Mouse (Mus musculus): Measurements from ENCODE around the gene Vmn1r5. TPM values are rescaled to one million over a fixed set of nuclear protein-coding genes. Genes with fewer than 3 reads are reported as not detected.
"Not testable (repeated sequence)": the region's sequence is repeated elsewhere in the genome, so short reads cannot be mapped to it uniquely, and the experiment has no call there.

Gene Vmn1r5
- not detected in 2 replicates for polyA plus RNA-seq (2011; ENCODE audit: insufficient read depth, insufficient read length, low replicate concordance, missing spikeins)

DNA sequence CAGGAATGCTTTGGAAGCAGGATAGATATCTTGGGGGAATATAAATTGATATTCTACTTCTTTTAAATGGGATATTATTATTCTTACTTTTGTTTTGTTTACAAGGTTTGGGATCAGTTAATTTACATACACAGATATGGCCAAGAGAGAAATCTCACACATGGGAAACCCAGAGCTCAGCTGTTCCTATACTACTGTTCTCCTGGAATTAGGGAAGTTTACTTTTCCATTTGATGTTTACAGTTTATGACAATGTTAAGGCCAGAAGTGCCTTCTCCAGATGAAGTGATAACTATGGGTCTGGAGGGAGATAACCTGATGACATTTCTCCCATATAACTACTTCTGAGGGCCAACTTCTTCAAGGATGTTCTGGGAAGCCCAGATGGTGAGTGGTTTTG is at the start of gene Vmn1r5:
Gene Vmn1r5 (plus strand): TSS at position 301 of the 400 bp plus-strand sequence.
- Histone ChIP-seq H3K27ac (ENCODE audit: control insufficient read depth, insufficient read depth, low read depth, low read length, poor library complexity) (no peak within 1 kb of the TSS), H3K4me3 (replicated peaks; ENCODE audit: control insufficient read depth, low read depth, low read length) (no peak within 1 kb of the TSS)
- TF ChIP-seq POLR2A (IDR thresholded peaks at IDR 0.05; ENCODE audit: borderline replicate concordance, control insufficient read depth, low read depth, low read length) (no peak), CTCF (IDR thresholded peaks at IDR 0.05; ENCODE audit: control insufficient read depth, insufficient read depth, low read length) (no peak)

DNA sequence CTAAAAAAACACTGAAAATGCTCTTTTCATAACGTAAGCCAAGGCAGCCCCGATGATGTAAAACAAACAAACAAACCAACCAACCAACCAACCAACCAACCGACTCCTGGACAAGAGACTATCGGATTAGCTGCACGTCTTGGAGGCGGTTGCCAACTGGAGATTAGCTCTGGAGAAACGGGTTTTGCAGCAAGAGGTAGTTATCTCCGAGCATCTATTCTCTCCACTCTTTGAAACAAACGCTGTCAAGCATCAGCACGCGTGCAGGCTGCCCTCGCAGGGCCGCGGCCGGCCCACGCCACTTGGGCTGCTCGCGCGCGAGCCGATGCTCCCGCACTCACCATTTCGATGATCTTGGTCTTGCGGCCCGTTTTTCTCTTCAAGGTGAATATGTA is 46.7 kb upstream of the Vmn1r5 start:
- H3K4me1 ChIP-seq (ENCODE audit: control insufficient read depth, insufficient read depth, low read length) = peaks cover 5% of the 10 kb centered on the region; the same call in 1 of the 2 replicates
- WGBS = under 1% methylated on average over 25 of the region's 25 CpGs
- TF ChIP-seq POLR2A (IDR thresholded peaks at IDR 0.05; ENCODE audit: borderline replicate concordance, control insufficient read depth, low read depth, low read length) (no peak), CTCF (IDR thresholded peaks at IDR 0.05; ENCODE audit: control insufficient read depth, insufficient read depth, low read length) (no peak)
- H3K27ac ChIP-seq (ENCODE audit: control insufficient read depth, insufficient read depth, low read depth, low read length, poor library complexity) = peak overlapping the region; percentile 93
- peak overlapping the region; percentile 99 for H3K4me3 ChIP-seq (replicated peaks; ENCODE audit: control insufficient read depth, low read depth, low read length)

More for the DNA sequence above, at the start of gene Vmn1r5:
- no peaks in the 10 kb centered on the region for H3K4me1 ChIP-seq (ENCODE audit: control insufficient read depth, insufficient read depth, low read length)

DNA sequence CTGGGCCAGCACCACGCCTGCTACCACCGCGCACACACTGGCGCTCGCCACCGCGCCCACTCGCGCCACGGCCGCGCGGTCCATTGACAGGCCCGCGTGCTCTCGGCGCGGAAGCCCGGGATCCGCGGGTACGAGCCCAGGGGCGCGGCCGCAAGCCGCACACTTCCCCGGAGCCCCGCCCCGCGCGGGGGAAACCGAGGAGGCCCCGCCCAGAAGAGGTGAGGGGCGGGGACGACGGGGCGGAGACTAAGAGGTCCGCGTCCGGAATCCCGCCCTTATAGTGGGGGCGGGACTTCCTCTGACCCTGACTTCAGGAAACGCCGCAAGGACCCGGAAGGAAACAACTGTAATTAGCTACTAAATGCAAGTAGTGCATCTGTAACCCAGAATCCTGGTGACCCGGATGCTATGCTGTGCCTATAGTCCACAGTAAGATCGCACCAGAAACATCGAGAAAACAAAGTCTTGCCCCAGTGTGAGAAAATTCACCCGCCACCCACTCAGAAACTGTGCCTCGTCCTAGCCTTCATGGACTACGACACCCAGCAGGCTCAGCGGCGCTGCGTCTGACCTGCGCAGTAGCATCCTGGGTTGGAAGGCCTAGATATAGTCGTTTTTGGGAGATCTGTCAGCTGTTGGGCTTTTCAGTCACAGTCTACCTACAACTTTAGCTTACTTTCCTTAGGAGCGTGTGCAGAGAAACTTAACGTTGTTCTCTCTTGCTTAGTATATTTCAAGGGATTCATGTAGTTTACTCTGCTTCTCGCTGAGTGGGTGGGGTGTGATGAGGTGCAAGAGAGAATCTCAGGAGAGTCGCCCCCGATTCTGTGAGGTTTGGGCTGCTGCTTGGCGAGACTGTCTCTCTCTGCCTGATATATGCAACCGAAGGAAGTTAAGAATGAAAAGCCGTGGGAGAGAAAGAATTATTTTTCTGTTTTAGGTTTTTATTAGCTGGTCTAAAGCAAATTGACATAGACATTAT is 46.1 kb upstream of the Vmn1r5 start, which contains the start of the genes Nt5c3 and Vmn1r4:
Gene Nt5c3 (minus strand): TSS at position 207 of the 982 bp plus-strand sequence.
Gene Vmn1r4 (plus strand): TSS at position 290 of the 982 bp plus-strand sequence.
- WGBS = 4% methylated on average over 64 of the region's 64 CpGs
- Histone ChIP-seq H3K27ac (ENCODE audit: control insufficient read depth, insufficient read depth, low read depth, low read length, poor library complexity) (peak within 1 kb of the TSS; percentile 93), H3K4me1 (ENCODE audit: control insufficient read depth, insufficient read depth, low read length) (peaks cover 3% of the 10 kb centered on the region; the same call in 1 of the 2 replicates), H3K4me3 (replicated peaks; ENCODE audit: control insufficient read depth, low read depth, low read length) (peak within 1 kb of the TSS; percentile 99)
- TF ChIP-seq CTCF (IDR thresholded peaks at IDR 0.05; ENCODE audit: control insufficient read depth, insufficient read depth, low read length) (peak; percentile 3; the same call in 1 of the 2 replicates), POLR2A (IDR thresholded peaks at IDR 0.05; ENCODE audit: borderline replicate concordance, control insufficient read depth, low read depth, low read length) (peak; percentile 74; the same call in 1 of the 2 replicates)

DNA sequence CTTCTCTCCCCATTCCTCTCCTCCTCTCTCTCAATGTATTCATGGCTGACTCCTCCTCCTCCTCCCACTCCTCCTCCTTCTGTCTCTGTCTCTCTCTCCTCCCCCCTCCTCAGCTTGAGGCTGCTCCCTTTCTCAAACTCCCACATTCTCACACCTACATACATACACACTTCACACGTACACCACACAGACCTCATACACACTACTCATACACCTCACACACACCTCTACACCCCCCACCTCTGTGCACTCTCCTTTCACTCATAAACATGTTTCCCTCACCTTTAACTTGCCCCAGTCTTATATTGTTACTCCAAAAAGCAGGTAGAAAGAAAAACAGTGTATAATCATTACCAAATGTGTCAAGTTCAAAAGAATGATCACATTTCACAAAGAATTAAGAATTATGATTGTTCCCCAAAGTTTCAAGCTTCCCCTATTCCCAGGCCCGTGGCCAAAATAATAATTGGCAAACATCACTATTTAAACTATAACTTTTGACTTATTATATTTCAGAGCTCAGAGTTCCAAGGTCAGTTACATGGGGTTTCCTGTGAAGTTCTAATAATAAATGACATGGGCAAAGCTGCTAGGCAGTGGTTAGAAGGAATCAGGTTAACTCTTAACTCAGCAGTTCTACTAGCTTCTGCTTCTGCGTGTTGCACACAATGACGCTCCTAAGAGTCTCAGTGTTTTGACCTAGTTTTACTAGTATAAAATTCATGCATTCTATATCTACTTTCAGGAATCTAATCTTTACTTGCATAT is 38.2 kb upstream of the Vmn1r5 start:
- TF ChIP-seq CTCF (IDR thresholded peaks at IDR 0.05; ENCODE audit: control insufficient read depth, insufficient read depth, low read length) (no peak), POLR2A (IDR thresholded peaks at IDR 0.05; ENCODE audit: borderline replicate concordance, control insufficient read depth, low read depth, low read length) (no peak)
- Histone ChIP-seq H3K4me1 (ENCODE audit: control insufficient read depth, insufficient read depth, low read length) (no peaks in the 10 kb centered on the region), H3K4me3 (replicated peaks; ENCODE audit: control insufficient read depth, low read depth, low read length) (no peak overlapping the region), H3K27ac (ENCODE audit: control insufficient read depth, insufficient read depth, low read depth, low read length, poor library complexity) (no peak overlapping the region)
- WGBS = 29% methylated on average over 4 of the region's 4 CpGs

DNA sequence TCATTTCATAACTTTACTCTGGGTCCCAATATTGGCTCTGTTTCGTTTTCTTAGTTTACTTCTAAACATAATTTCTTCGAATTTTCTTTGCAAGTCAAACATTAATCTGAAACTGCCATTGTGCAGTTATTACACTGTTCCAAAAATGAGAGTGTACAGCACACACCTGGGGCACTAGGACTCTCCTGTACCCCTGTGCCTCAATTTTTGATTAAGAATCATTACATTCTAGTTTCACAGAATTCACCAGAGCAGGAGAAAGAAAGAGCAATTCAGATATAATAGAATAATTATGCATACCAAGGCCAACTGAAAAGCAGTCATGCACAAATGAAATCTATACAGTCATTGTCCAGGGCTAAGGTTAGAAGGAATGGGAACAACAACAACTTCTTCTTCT is 37.6 kb upstream of the Vmn1r5 start:
- WGBS = 50% methylated on average over 2 of the region's 2 CpGs
- Histone ChIP-seq H3K4me1 (ENCODE audit: control insufficient read depth, insufficient read depth, low read length) (no peaks in the 10 kb centered on the region), H3K27ac (ENCODE audit: control insufficient read depth, insufficient read depth, low read depth, low read length, poor library complexity) (no peak overlapping the region), H3K4me3 (replicated peaks; ENCODE audit: control insufficient read depth, low read depth, low read length) (no peak overlapping the region)
- TF ChIP-seq CTCF (IDR thresholded peaks at IDR 0.05; ENCODE audit: control insufficient read depth, insufficient read depth, low read length) = no peak

DNA sequence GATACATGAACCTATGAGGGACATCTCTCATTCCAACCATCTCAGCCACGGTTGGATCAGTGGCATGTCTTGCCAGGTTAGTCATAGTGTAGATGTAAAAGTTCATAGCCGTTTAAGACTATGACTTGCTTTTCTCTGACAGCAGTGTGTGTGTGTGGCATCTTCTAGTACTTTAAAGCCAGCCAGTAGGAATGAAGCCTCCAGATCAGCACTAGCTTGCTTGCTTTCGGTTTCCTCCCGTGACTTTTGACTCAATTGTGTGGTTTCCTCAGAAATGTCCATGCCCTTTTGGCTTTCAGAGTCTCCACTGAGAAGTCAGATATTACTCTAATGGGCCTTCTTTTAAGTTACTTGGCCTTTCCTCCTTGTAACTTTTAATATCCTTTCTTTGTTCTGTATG is 35.7 kb upstream of the Vmn1r5 start:
- Histone ChIP-seq H3K4me1 (ENCODE audit: control insufficient read depth, insufficient read depth, low read length) (no peaks in the 10 kb centered on the region), H3K27ac (ENCODE audit: control insufficient read depth, insufficient read depth, low read depth, low read length, poor library complexity) (no peak overlapping the region), H3K4me3 (replicated peaks; ENCODE audit: control insufficient read depth, low read depth, low read length) (no peak overlapping the region)
- TF ChIP-seq CTCF (IDR thresholded peaks at IDR 0.05; ENCODE audit: control insufficient read depth, insufficient read depth, low read length) (no peak), POLR2A (IDR thresholded peaks at IDR 0.05; ENCODE audit: borderline replicate concordance, control insufficient read depth, low read depth, low read length) (no peak)
- 47% methylated on average over 4 of the region's 4 CpGs for WGBS

DNA sequence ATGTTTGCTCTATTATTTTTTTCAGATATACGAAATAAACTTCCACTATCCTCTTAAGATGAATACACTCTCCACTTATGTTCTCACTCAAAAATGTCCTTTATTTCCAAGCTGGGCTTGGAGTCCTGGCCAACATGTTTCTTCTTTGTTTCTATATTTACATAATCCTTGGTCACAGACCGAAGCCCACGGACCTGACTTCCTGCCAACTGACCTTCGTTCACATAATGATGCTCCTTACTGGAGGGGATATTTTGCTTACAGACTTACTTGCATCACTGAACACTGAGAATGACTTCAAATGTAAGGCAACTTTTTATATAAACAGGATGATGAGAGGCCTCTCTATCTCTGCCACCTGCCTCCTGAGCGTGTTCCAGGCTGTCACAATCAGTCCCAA is 13.6 kb upstream of the Vmn1r5 start:
- WGBS = 73% methylated on average over 5 of the region's 5 CpGs
- no peaks in the 10 kb centered on the region for H3K4me1 ChIP-seq (ENCODE audit: control insufficient read depth, insufficient read depth, low read length)
- no peak overlapping the region for H3K27ac ChIP-seq (ENCODE audit: control insufficient read depth, insufficient read depth, low read depth, low read length, poor library complexity)
- TF ChIP-seq CTCF (IDR thresholded peaks at IDR 0.05; ENCODE audit: control insufficient read depth, insufficient read depth, low read length) (no peak), POLR2A (IDR thresholded peaks at IDR 0.05; ENCODE audit: borderline replicate concordance, control insufficient read depth, low read depth, low read length) (no peak)
- H3K4me3 ChIP-seq (replicated peaks; ENCODE audit: control insufficient read depth, low read depth, low read length) = no peak overlapping the region

DNA sequence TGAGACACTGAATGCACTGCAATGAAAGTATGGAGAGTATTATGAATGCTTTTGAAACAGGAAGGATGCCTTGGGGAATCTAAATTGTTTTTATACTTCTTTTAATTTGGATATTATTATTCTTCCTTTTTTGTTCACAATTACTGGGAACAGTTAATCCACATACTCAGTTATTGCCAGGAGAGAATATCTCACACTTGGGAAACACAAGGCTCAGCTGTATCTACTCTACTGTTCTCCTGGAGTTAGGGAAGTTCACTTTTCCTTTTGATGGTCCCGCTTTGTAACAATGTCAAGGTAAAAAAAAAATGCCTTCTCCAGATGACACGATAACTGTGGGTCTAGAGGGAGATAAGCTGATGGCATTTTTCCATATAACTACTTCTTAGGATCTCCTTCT is 26.9 kb downstream of the Vmn1r5 start, which contains the start of gene Vmn1r6:
Gene Vmn1r6 (plus strand): TSS at position 301 of the 400 bp plus-strand sequence.
- Histone ChIP-seq H3K4me1 (ENCODE audit: control insufficient read depth, insufficient read depth, low read length) (no peaks in the 10 kb centered on the region), H3K27ac (ENCODE audit: control insufficient read depth, insufficient read depth, low read depth, low read length, poor library complexity) (no peak within 1 kb of the TSS), H3K4me3 (replicated peaks; ENCODE audit: control insufficient read depth, low read depth, low read length) (no peak within 1 kb of the TSS)
- 84% methylated on average over 2 of the region's 2 CpGs for WGBS
- TF ChIP-seq POLR2A (IDR thresholded peaks at IDR 0.05; ENCODE audit: borderline replicate concordance, control insufficient read depth, low read depth, low read length) (no peak), CTCF (IDR thresholded peaks at IDR 0.05; ENCODE audit: control insufficient read depth, insufficient read depth, low read length) (no peak)

DNA sequence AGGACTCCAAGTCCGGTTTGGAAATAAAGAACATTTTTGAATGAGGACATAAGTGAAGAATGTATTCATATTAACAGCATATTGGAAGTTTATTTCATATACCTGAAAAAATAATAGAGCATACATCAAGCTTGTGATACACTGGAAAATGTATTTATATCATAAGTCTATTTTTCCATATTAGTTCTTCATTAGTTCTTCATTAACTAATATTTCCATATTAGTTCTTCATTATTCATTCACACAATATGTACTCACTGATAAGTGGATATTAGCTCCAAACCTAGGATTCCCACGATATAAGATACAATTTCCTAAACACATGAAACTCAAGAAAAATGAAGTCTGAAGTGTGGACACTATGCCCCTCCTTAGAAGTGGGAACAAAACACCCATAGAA is 55.2 kb downstream of the Vmn1r5 start, which contains the start of gene Vmn1r7:
Gene Vmn1r7 (minus strand): TSS at position 101 of the 400 bp plus-strand sequence.
- not testable (repeated sequence) for H3K4me3 ChIP-seq (replicated peaks; ENCODE audit: control insufficient read depth, low read depth, low read length); H3K27ac ChIP-seq (ENCODE audit: control insufficient read depth, insufficient read depth, low read depth, low read length, poor library complexity); H3K4me1 ChIP-seq (ENCODE audit: control insufficient read depth, insufficient read depth, low read length)
- 75% methylated on average over 2 of the region's 2 CpGs for WGBS

Measured in bone marrow, adult 2 months (tissue).